Mouse (Mus musculus) cortical plate, adult 2 months (tissue): Measurements from ENCODE around the gene Borcs6. TPM values are rescaled to one million over a fixed set of nuclear protein-coding genes. Genes with fewer than 3 reads are reported as not detected.
A peak's percentile ranks its signal among the peaks of the same experiment; 100 is the strongest.

Experiments
- H3K27ac ChIP-seq: fragments of 200-500 bp; 2 replicates; pipeline ENCODE4 v1.5.1; 2012; ENCODE audit warnings: low read length, control low read depth, inconsistent platforms; ENCODE audit not compliant: insufficient read depth
- H3K4me1 ChIP-seq: fragments of 200-500 bp; 2 replicates; pipeline ENCODE4 v1.6.1; 2011; ENCODE audit warnings: low read length; ENCODE audit not compliant: control insufficient read depth, insufficient read depth
- H3K4me3 ChIP-seq: fragments of 200-500 bp; 2 replicates; pipeline ENCODE4 v1.5.1; 2011; ENCODE audit warnings: mild to moderate bottlenecking, low read length, control low read depth; ENCODE audit not compliant: insufficient read depth
- CTCF ChIP-seq: fragments of 200-500 bp; IDR thresholded peaks from 2 replicates; pipeline ENCODE4 v1.5.1; 2011; ENCODE audit warnings: mild to moderate bottlenecking, control low read depth, low read length; ENCODE audit not compliant: insufficient read depth; ENCODE audit errors: extremely low read depth
- POLR2A ChIP-seq: fragments of 200-500 bp; IDR thresholded peaks from 2 replicates; pipeline ENCODE4 v1.6.1; 2011; ENCODE audit warnings: mild to moderate bottlenecking, low read length, control low read depth; ENCODE audit not compliant: insufficient read depth; ENCODE audit errors: extremely low read depth
- polyA plus RNA-seq: library from polyadenylated mRNA; depleted of rRNA; stranded (reverse); fragments of >200 nt; gene quantifications from 2 replicates; pipeline ENCODE4 v1.2.3, GENCODE M21; 2012

The Borcs6 gene
- polyA plus RNA-seq, 1 experiment = 32.5 TPM

- no peaks in the 10 kb centered on the region; the same call in 1 of the 2 replicates for H3K4me1 ChIP-seq
Measured at GRCm38 (mm10) chr11:69066163-69066861, 6.8 kb downstream of the Borcs6 start.

GRCm38 (mm10) chr11:69066956-69067355 is 7.4 kb downstream of the Borcs6 start:
- no peaks in the 10 kb centered on the region; the same call in 1 of the 2 replicates for H3K4me1 ChIP-seq
- H3K27ac ChIP-seq = no peak overlapping the region
- peak; percentile 82 for TF ChIP-seq CTCF
- TF ChIP-seq POLR2A = no peak
- peak overlapping the region; percentile 53; the same call in 1 of the 2 replicates for H3K4me3 ChIP-seq

More at GRCm38 (mm10) chr11:69066163-69066861, 6.8 kb downstream of the Borcs6 start:
- Histone ChIP-seq H3K4me3 (peak overlapping the region; percentile 53), H3K27ac (0 out of 2 replicates have a peak overlapping the region, but pooled peaks have one; percentile 18)
- TF ChIP-seq POLR2A = peak; percentile 64; the same call in 1 of the 2 replicates
- TF ChIP-seq CTCF = no peak

- H3K4me1 ChIP-seq = peaks cover 2% of the 10 kb centered on the region
- no peak overlapping the region for H3K4me3 ChIP-seq
- H3K27ac ChIP-seq = no peak overlapping the region
- no peak for TF ChIP-seq POLR2A
- TF ChIP-seq CTCF = no peak
Measured at GRCm38 (mm10) chr11:69067601-69068000, 8.1 kb downstream of the Borcs6 start.

GRCm38 (mm10) chr11:69070093-69070492 is 10.6 kb downstream of the Borcs6 start:
- Histone ChIP-seq H3K4me1 (peaks cover 4% of the 10 kb centered on the region), H3K4me3 (peak overlapping the region; percentile 60), H3K27ac (peak overlapping the region; percentile 7)
- TF ChIP-seq POLR2A = no peak
- TF ChIP-seq CTCF = no peak

- TF ChIP-seq CTCF = no peak
- peak; percentile 97 for TF ChIP-seq POLR2A
Measured at GRCm38 (mm10) chr11:69070590-69071222, 11.2 kb downstream of the Borcs6 start, which contains the start of gene Tmem107. Tmem107 (plus strand) TSS chr11:69070806.

GRCm38 (mm10) chr11:69071262-69071661 is 11.7 kb downstream of the Borcs6 start:
- peak overlapping the region; percentile 49 for H3K27ac ChIP-seq
- peak overlapping the region; percentile 60 for H3K4me3 ChIP-seq
- peaks cover 4% of the 10 kb centered on the region for H3K4me1 ChIP-seq
- no peak for TF ChIP-seq CTCF
- TF ChIP-seq POLR2A = no peak

More at GRCm38 (mm10) chr11:69070590-69071222, 11.2 kb downstream of the Borcs6 start, which contains the start of gene Tmem107:
- Histone ChIP-seq H3K4me1 (peaks cover 4% of the 10 kb centered on the region), H3K4me3 (peak within 1 kb of the TSS; percentile 60), H3K27ac (peak within 1 kb of the TSS; percentile 49)

GRCm38 (mm10) chr11:69072234-69072633 is 12.7 kb downstream of the Borcs6 start:
- no peak overlapping the region; the same call in 1 of the 2 replicates for H3K4me3 ChIP-seq
- TF ChIP-seq POLR2A (no peak), CTCF (no peak)
- H3K4me1 ChIP-seq = peaks cover 4% of the 10 kb centered on the region
- no peak overlapping the region; the same call in 1 of the 2 replicates for H3K27ac ChIP-seq

GRCm38 (mm10) chr11:69072666-69073064 is 13.1 kb downstream of the Borcs6 start:
- no peak for TF ChIP-seq POLR2A
- TF ChIP-seq CTCF = no peak
- Histone ChIP-seq H3K4me1 (peaks cover 4% of the 10 kb centered on the region), H3K27ac (peak overlapping the region; percentile 27; the same call in 1 of the 2 replicates), H3K4me3 (peak overlapping the region; percentile 18; the same call in 1 of the 2 replicates)

GRCm38 (mm10) chr11:69073065-69073888 is 13.8 kb downstream of the Borcs6 start:
- Histone ChIP-seq H3K4me3 (peak overlapping the region; percentile 18), H3K27ac (peak overlapping the region; percentile 99), H3K4me1 (peaks cover 4% of the 10 kb centered on the region)
- TF ChIP-seq POLR2A (peak; percentile 84; the same call in 1 of the 2 replicates), CTCF (no peak)
